Mouse (Mus musculus): ENCODE measurements around the gene Trim8. TPM values are rescaled to one million over a fixed set of nuclear protein-coding genes. Genes with fewer than 3 reads are reported as not detected.

The Trim8 gene
- polyA plus RNA-seq, 1 experiment from 2014 or later, result 34.1 TPM

DNA sequence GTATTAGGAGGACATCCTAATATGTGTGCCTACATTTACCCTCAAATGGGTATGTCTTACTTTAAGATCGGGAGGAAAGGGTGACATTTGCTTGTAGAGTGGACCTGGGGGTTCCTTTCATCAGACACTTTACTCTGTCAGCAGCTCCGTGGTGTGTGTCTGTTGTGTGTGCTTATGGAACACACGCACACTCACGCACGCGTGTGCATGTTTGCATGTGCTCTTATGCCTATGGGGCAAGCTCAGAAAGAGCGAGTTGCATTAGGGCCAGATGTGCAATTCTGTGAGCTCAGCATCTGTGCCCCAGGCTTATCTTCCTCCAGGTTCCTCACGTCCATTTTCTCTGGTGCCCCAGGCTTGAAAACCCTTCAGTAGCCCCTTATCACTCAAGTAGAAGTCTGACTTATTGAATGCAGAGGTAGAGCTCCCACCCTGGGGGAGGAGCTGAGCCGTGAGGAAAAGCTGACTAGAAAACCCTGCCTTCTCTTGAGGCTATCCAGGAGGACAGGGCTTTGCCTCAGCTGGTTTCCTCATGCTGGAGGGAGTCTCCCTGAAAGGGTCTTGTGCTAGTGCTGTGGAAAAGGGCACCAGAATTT, 3.4 kb downstream of the Trim8 start:
- H3K27me3 ChIP-seq (replicated peaks; ENCODE audit: insufficient read depth, low read length), result no peaks in the 10 kb centered on the region
- peak overlapping the region; percentile 100 for H3K27ac ChIP-seq (ENCODE audit: low read length)
- WGBS, result 30% methylated on average over 9 of the region's 9 CpGs
- peak overlapping the region; percentile 66 for H3K4me2 ChIP-seq (replicated peaks; ENCODE audit: low read depth, low read length)
- peaks cover 7% of the 10 kb centered on the region; the same call in 1 of the 2 replicates for H3K36me3 ChIP-seq (ENCODE audit: insufficient read depth, low read length)
- H3K4me1 ChIP-seq (ENCODE audit: insufficient read depth, low read depth, low read length), result peaks cover 37% of the 10 kb centered on the region
- peak; percentile 81 for DNase-seq (ENCODE audit: low spot score)
- no peaks in the 10 kb centered on the region for H3K9me3 ChIP-seq (ENCODE audit: low read length)
- no peak for ATAC-seq
- H3K4me3 ChIP-seq (ENCODE audit: low read depth, low read length), result peak overlapping the region; percentile 93
- peak overlapping the region; percentile 97 for H3K9ac ChIP-seq (replicated peaks; ENCODE audit: low read depth)
- no peak for TF ChIP-seq CTCF (IDR thresholded peaks at IDR 0.05)
- no peak for TF ChIP-seq EP300 (IDR thresholded peaks at IDR 0.05)

DNA sequence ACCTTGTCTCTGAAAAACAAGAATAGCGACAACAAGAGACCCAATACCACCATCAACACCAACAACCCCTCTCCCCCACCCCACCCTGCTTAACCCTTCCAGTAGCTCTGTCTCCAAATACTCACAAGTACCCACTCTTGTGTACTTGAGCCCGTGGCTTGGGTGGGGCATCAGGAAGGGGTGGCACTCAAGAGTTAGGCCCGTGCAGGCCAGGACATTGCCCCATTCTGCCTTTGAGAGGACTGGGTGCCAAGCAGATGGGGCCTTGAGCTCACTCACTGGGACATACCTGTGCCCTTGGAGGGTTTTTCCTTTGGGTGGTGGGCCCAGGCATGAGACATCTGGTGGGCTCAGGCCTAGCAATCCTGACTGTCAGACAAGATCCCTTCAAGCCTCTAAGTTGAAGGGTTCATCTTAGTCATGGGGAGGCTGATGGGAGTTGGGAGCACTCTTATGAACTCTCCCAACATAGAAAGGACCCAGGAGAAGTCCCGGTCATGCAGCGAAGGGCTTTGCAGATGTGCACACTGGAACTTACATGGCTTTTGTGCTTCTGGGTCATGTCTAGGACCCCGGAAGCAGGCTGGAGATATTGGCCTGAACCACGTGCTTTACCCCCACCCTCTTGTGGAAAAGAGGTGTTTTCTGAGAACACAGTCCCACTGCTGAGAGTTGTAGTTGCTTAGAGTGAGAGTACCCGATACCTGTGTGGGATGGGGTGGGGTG, 4.3 kb downstream of the Trim8 start:
- peaks cover 44% of the 10 kb centered on the region for H3K4me1 ChIP-seq (ENCODE audit: insufficient read depth, low read depth, low read length)
- peaks cover 7% of the 10 kb centered on the region; the same call in 1 of the 2 replicates for H3K36me3 ChIP-seq (ENCODE audit: insufficient read depth, low read length)
- peak overlapping the region; percentile 100 for H3K27ac ChIP-seq (ENCODE audit: low read length)

GRCm38 (mm10) chr19:46506372-46506717, 4.8 kb downstream of the Trim8 start:
- peaks cover 48% of the 10 kb centered on the region for H3K4me1 ChIP-seq (ENCODE audit: insufficient read depth, low read depth, low read length)

More for the DNA sequence above, 4.3 kb downstream of the Trim8 start:
- WGBS, result 43% methylated on average over 8 of the region's 8 CpGs
- peak overlapping the region; percentile 29; the same call in 1 of the 2 replicates for H3K9ac ChIP-seq (replicated peaks; ENCODE audit: low read depth)
- peak overlapping the region; percentile 93 for H3K4me3 ChIP-seq (ENCODE audit: low read depth, low read length)
- no peak for ATAC-seq
- DNase-seq (ENCODE audit: low spot score), result peak; percentile 69
- TF ChIP-seq EP300 (IDR thresholded peaks at IDR 0.05) (peak; percentile 39; the same call in 1 of the 2 replicates), CTCF (IDR thresholded peaks at IDR 0.05) (no peak)
- H3K27me3 ChIP-seq (replicated peaks; ENCODE audit: insufficient read depth, low read length), result no peaks in the 10 kb centered on the region
- H3K4me2 ChIP-seq (replicated peaks; ENCODE audit: low read depth, low read length), result peak overlapping the region; percentile 66
- H3K9me3 ChIP-seq (ENCODE audit: low read length), result no peaks in the 10 kb centered on the region

DNA sequence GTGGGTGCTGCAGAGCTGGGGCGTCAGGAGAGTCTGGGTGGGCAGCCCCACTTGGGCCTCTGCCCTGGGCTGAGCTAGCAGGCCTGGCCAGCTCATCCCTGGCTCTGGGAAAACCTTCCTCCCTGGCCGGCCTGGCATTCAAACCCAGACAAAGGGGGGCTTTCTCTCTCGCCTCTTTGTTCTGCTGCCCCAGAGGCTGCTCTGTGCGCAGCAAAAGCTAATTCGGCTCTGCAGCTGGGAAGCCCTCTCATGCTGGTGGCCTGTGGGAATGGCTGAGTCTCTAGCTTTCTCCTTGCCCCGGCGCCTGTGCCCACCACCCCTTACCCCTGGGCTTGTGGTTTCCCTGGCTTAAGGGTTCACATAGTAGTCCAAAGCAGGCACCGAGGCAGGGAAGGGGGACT, 5.7 kb downstream of the Trim8 start:
- Histone ChIP-seq H3K4me1 (ENCODE audit: insufficient read depth, low read depth, low read length) (peaks cover 54% of the 10 kb centered on the region), H3K4me2 (replicated peaks; ENCODE audit: low read depth, low read length) (peak overlapping the region; percentile 66), H3K9ac (replicated peaks; ENCODE audit: low read depth) (peak overlapping the region; percentile 20; the same call in 1 of the 2 replicates), H3K27ac (ENCODE audit: low read length) (peak overlapping the region; percentile 100), H3K4me3 (ENCODE audit: low read depth, low read length) (no peak overlapping the region), H3K27me3 (replicated peaks; ENCODE audit: insufficient read depth, low read length) (no peaks in the 10 kb centered on the region), H3K36me3 (ENCODE audit: insufficient read depth, low read length) (peaks cover 7% of the 10 kb centered on the region; the same call in 1 of the 2 replicates), H3K9me3 (ENCODE audit: low read length) (no peaks in the 10 kb centered on the region)
- no peak for DNase-seq (ENCODE audit: low spot score)
- no peak for ATAC-seq
- 65% methylated on average over 8 of the region's 8 CpGs for WGBS
- TF ChIP-seq CTCF (IDR thresholded peaks at IDR 0.05), result no peak
- no peak for TF ChIP-seq EP300 (IDR thresholded peaks at IDR 0.05)

More at GRCm38 (mm10) chr19:46506372-46506717, 4.8 kb downstream of the Trim8 start:
- peaks cover 7% of the 10 kb centered on the region; the same call in 1 of the 2 replicates for H3K36me3 ChIP-seq (ENCODE audit: insufficient read depth, low read length)
- no peak for TF ChIP-seq EP300 (IDR thresholded peaks at IDR 0.05)
- no peak for TF ChIP-seq CTCF (IDR thresholded peaks at IDR 0.05)
- no peaks in the 10 kb centered on the region for H3K27me3 ChIP-seq (replicated peaks; ENCODE audit: insufficient read depth, low read length)
- H3K9me3 ChIP-seq (ENCODE audit: low read length), result no peaks in the 10 kb centered on the region
- H3K9ac ChIP-seq (replicated peaks; ENCODE audit: low read depth), result peak overlapping the region; percentile 29; the same call in 1 of the 2 replicates
- ATAC-seq, result no peak
- no peak for DNase-seq (ENCODE audit: low spot score)
- H3K4me2 ChIP-seq (replicated peaks; ENCODE audit: low read depth, low read length), result peak overlapping the region; percentile 66
- peak overlapping the region; percentile 100 for H3K27ac ChIP-seq (ENCODE audit: low read length)
- WGBS, result 28% methylated on average over 3 of the region's 3 CpGs
- peak overlapping the region; percentile 93 for H3K4me3 ChIP-seq (ENCODE audit: low read depth, low read length)

DNA sequence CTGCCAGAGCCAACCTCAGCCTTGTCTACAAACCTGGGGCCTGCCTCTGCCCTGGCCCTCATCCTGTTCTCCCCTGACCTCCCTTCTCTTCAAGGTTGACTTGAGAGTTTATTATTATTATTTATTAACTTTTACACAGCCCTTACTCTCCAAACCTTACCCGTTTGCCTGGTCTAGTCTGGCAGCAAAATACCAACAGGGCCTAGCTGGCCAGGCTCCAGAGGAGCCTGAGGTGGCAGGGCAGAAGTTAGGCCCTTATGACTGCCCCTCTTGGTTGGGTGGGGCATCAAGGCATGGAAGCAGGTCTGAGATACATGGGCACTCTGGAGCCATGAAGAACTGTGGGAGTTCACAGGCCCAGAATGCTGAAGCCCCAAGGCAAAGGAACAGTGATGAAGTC, 6.3 kb downstream of the Trim8 start:
- DNase-seq (ENCODE audit: low spot score) (no peak), ATAC-seq (no peak)
- TF ChIP-seq CTCF (IDR thresholded peaks at IDR 0.05), result no peak
- TF ChIP-seq EP300 (IDR thresholded peaks at IDR 0.05), result no peak
- 0 out of 2 replicates have a peak overlapping the region, but pooled peaks have one; percentile 0 for H3K4me3 ChIP-seq (ENCODE audit: low read depth, low read length)
- H3K36me3 ChIP-seq (ENCODE audit: insufficient read depth, low read length), result peaks cover 11% of the 10 kb centered on the region; the same call in 1 of the 2 replicates
- no peaks in the 10 kb centered on the region for H3K9me3 ChIP-seq (ENCODE audit: low read length)
- peaks cover 54% of the 10 kb centered on the region for H3K4me1 ChIP-seq (ENCODE audit: insufficient read depth, low read depth, low read length)
- WGBS, result 29% methylated on average over 1 of the region's 1 CpGs
- no peaks in the 10 kb centered on the region for H3K27me3 ChIP-seq (replicated peaks; ENCODE audit: insufficient read depth, low read length)
- H3K4me2 ChIP-seq (replicated peaks; ENCODE audit: low read depth, low read length), result peak overlapping the region; percentile 66; the same call in 1 of the 2 replicates
- H3K9ac ChIP-seq (replicated peaks; ENCODE audit: low read depth), result peak overlapping the region; percentile 20; the same call in 1 of the 2 replicates
- H3K27ac ChIP-seq (ENCODE audit: low read length), result peak overlapping the region; percentile 100

- no peak overlapping the region; the same call in 1 of the 2 replicates for H3K4me2 ChIP-seq (replicated peaks; ENCODE audit: low read depth, low read length)
- peaks cover 15% of the 10 kb centered on the region; the same call in 1 of the 2 replicates for H3K36me3 ChIP-seq (ENCODE audit: insufficient read depth, low read length)
- H3K9ac ChIP-seq (replicated peaks; ENCODE audit: low read depth), result no peak overlapping the region
Measured at GRCm38 (mm10) chr19:46508738-46509137, 7.2 kb downstream of the Trim8 start.

More at GRCm38 (mm10) chr19:46508738-46509137, 7.2 kb downstream of the Trim8 start:
- WGBS, result 45% methylated on average over 3 of the region's 3 CpGs
- Histone ChIP-seq H3K27me3 (replicated peaks; ENCODE audit: insufficient read depth, low read length) (no peaks in the 10 kb centered on the region), H3K9me3 (ENCODE audit: low read length) (no peaks in the 10 kb centered on the region), H3K4me3 (ENCODE audit: low read depth, low read length) (no peak overlapping the region), H3K4me1 (ENCODE audit: insufficient read depth, low read depth, low read length) (peaks cover 54% of the 10 kb centered on the region), H3K27ac (ENCODE audit: low read length) (peak overlapping the region; percentile 100)
- TF ChIP-seq CTCF (IDR thresholded peaks at IDR 0.05) (no peak), EP300 (IDR thresholded peaks at IDR 0.05) (no peak)
- ATAC-seq, result no peak
- no peak for DNase-seq (ENCODE audit: low spot score)

Data from lung, postnatal 0 days (tissue).